Mouse (Mus musculus): ENCODE measurements around the gene Fam160b1.
A peak's percentile ranks its signal among the peaks of the same experiment; 100 is the strongest.

Fam160b1 gene

GRCm38 (mm10) chr19:57344678-57345077 lies 15.8 kb upstream of the Fam160b1 start:
- DNase-seq = peak; percentile 93

GRCm38 (mm10) chr19:57349096-57349495 lies 11.4 kb upstream of the Fam160b1 start:
- no peak for DNase-seq

- DNase-seq = no peak
Observed at GRCm38 (mm10) chr19:57352337-57352935, 8.0 kb upstream of the Fam160b1 start.

- no peak for DNase-seq
Observed at GRCm38 (mm10) chr19:57353228-57353627, 7.3 kb upstream of the Fam160b1 start.

GRCm38 (mm10) chr19:57354050-57354449 lies 6.4 kb upstream of the Fam160b1 start:
- peak; percentile 91 for DNase-seq

- DNase-seq = peak; percentile 93
Observed at GRCm38 (mm10) chr19:57354715-57355114, 5.8 kb upstream of the Fam160b1 start.

GRCm38 (mm10) chr19:57355451-57356251 lies 4.8 kb upstream of the Fam160b1 start:
- DNase-seq = peak; percentile 97

GRCm38 (mm10) chr19:57356273-57356672 lies 4.2 kb upstream of the Fam160b1 start:
- DNase-seq = no peak

GRCm38 (mm10) chr19:57357244-57357643 lies 3.2 kb upstream of the Fam160b1 start:
- DNase-seq = no peak

- DNase-seq = peak; percentile 90
Observed at GRCm38 (mm10) chr19:57357811-57358210, 2.7 kb upstream of the Fam160b1 start.

GRCm38 (mm10) chr19:57358322-57358721 lies 2.2 kb upstream of the Fam160b1 start:
- DNase-seq = peak; percentile 99

GRCm38 (mm10) chr19:57358836-57359598 lies 1.5 kb upstream of the Fam160b1 start:
- no peak for DNase-seq

GRCm38 (mm10) chr19:57359701-57360326 lies 666 bp upstream of the Fam160b1 start:
- no peak for DNase-seq

GRCm38 (mm10) chr19:57361131-57361938 lies 855 bp downstream of the Fam160b1 start:
- peak; percentile 98 for DNase-seq

- DNase-seq = no peak
Observed at GRCm38 (mm10) chr19:57361939-57362307, 1.4 kb downstream of the Fam160b1 start.

- no peak for DNase-seq
Observed at GRCm38 (mm10) chr19:57362586-57362985, 2.1 kb downstream of the Fam160b1 start.

- DNase-seq = no peak
Observed at GRCm38 (mm10) chr19:57363076-57363475, 2.6 kb downstream of the Fam160b1 start.

- DNase-seq = no peak
Observed at GRCm38 (mm10) chr19:57363538-57363937, 3.1 kb downstream of the Fam160b1 start.

GRCm38 (mm10) chr19:57364942-57365673 lies 4.6 kb downstream of the Fam160b1 start:
- peak; percentile 98 for DNase-seq

- DNase-seq = peak; percentile 92
Observed at GRCm38 (mm10) chr19:57366007-57366406, 5.5 kb downstream of the Fam160b1 start.

- DNase-seq = no peak
Observed at GRCm38 (mm10) chr19:57366626-57367025, 6.1 kb downstream of the Fam160b1 start.

GRCm38 (mm10) chr19:57367201-57367600 lies 6.7 kb downstream of the Fam160b1 start:
- no peak for DNase-seq

Data from heart, adult 11 months (tissue).